Mouse (Mus musculus): ENCODE data around the gene Tradd. TPM values are rescaled to one million over a fixed set of nuclear protein-coding genes. Genes with fewer than 3 reads are reported as not detected.
A peak's percentile ranks its signal among the peaks of the same experiment; 100 is the strongest.

Gene Tradd
- total and polyA plus RNA-seq, 3 experiments = 12.5 to 30.0 (median 20.8) TPM

DNA sequence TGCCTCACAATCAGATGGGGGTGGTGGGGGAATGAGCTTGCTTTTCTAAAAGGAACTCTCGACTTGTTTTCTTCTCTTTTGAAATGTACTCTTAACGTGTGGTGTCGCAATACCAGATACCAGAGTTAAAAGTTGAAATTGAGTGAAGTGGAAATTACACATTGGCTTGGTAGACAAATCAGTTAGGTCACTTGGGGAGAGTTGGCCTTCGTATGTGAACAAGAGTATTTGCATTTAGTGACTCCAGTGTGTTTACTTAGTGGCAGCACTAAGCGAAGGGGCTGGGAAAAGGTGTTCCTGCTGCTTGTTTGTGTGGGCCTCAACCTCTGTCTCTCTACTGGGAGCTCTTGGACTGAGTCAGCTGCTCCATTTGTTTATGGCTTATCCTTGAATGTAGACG, 38.5 kb downstream of the Tradd start:
- Histone ChIP-seq H3K4me1 (ENCODE audit: insufficient read depth, low read depth, low read length) (peaks cover 35% of the 10 kb centered on the region), H3K9me3 (replicated peaks) (no peaks in the 10 kb centered on the region), H3K27me3 (ENCODE audit: insufficient read depth, low read length) (no peaks in the 10 kb centered on the region), H3K4me3 (ENCODE audit: low read depth, low read length) (peak overlapping the region; percentile 98), H3K36me3 (replicated peaks) (peaks cover 34% of the 10 kb centered on the region)
- ATAC-seq (ENCODE audit: extremely low read depth, insufficient number of reproducible peaks, low FRiP score, poor library complexity, severe bottlenecking) (no peak), DNase-seq (ENCODE audit: low spot score) (no peak)
- TF ChIP-seq GATA2 (IDR thresholded peaks at IDR 0.05; ENCODE audit: borderline replicate concordance, low read depth, low read length) (no peak), POLR2AphosphoS5 (IDR thresholded peaks at IDR 0.05; ENCODE audit: insufficient replicate concordance, low read depth, low read length) (no peak), GATA1 (IDR thresholded peaks at IDR 0.05; ENCODE audit: borderline replicate concordance, low read length) (no peak), TAL1 (conservative IDR thresholded peaks at IDR 0.05; ENCODE audit: low read depth, low read length) (no peak), CTCF (IDR thresholded peaks at IDR 0.05; ENCODE audit: low read depth, low read length) (no peak)

GRCm38 (mm10) chr8:105225272-105225593, 39.2 kb downstream of the Tradd start:
- Histone ChIP-seq H3K36me3 (replicated peaks) (peaks cover 29% of the 10 kb centered on the region), H3K4me1 (ENCODE audit: insufficient read depth, low read depth, low read length) (peaks cover 32% of the 10 kb centered on the region), H3K4me3 (ENCODE audit: low read depth, low read length) (peak overlapping the region; percentile 98), H3K27me3 (ENCODE audit: insufficient read depth, low read length) (no peaks in the 10 kb centered on the region), H3K9me3 (replicated peaks) (no peaks in the 10 kb centered on the region)
- DNase-seq (ENCODE audit: low spot score) = peak; percentile 12
- no peak for TF ChIP-seq TAL1 (conservative IDR thresholded peaks at IDR 0.05; ENCODE audit: low read depth, low read length)
- TF ChIP-seq CTCF (IDR thresholded peaks at IDR 0.05; ENCODE audit: low read depth, low read length) = no peak
- TF ChIP-seq GATA2 (IDR thresholded peaks at IDR 0.05; ENCODE audit: borderline replicate concordance, low read depth, low read length) = no peak
- TF ChIP-seq GATA1 (IDR thresholded peaks at IDR 0.05; ENCODE audit: borderline replicate concordance, low read length) = no peak
- no peak for TF ChIP-seq POLR2AphosphoS5 (IDR thresholded peaks at IDR 0.05; ENCODE audit: insufficient replicate concordance, low read depth, low read length)
- no peak for ATAC-seq (ENCODE audit: extremely low read depth, insufficient number of reproducible peaks, low FRiP score, poor library complexity, severe bottlenecking)

GRCm38 (mm10) chr8:105224413-105225271, 39.8 kb downstream of the Tradd start, which contains the start of gene D230025D16Rik:
Gene D230025D16Rik, plus strand, starts transcription at chr8:105225145.
- no peaks in the 10 kb centered on the region for H3K27me3 ChIP-seq (ENCODE audit: insufficient read depth, low read length)
- TF ChIP-seq CTCF (IDR thresholded peaks at IDR 0.05; ENCODE audit: low read depth, low read length) (no peak), GATA1 (IDR thresholded peaks at IDR 0.05; ENCODE audit: borderline replicate concordance, low read length) (no peak), TAL1 (conservative IDR thresholded peaks at IDR 0.05; ENCODE audit: low read depth, low read length) (no peak), POLR2AphosphoS5 (IDR thresholded peaks at IDR 0.05; ENCODE audit: insufficient replicate concordance, low read depth, low read length) (no peak), GATA2 (IDR thresholded peaks at IDR 0.05; ENCODE audit: borderline replicate concordance, low read depth, low read length) (no peak)
- peaks cover 23% of the 10 kb centered on the region for H3K36me3 ChIP-seq (replicated peaks)
- peak within 1 kb of the TSS; percentile 98 for H3K4me3 ChIP-seq (ENCODE audit: low read depth, low read length)
- H3K9me3 ChIP-seq (replicated peaks) = no peaks in the 10 kb centered on the region
- peak; percentile 80 for ATAC-seq (ENCODE audit: extremely low read depth, insufficient number of reproducible peaks, low FRiP score, poor library complexity, severe bottlenecking)
- DNase-seq (ENCODE audit: low spot score) = peak; percentile 77
- H3K4me1 ChIP-seq (ENCODE audit: insufficient read depth, low read depth, low read length) = peaks cover 31% of the 10 kb centered on the region

GRCm38 (mm10) chr8:105223850-105224249, 40.6 kb downstream of the Tradd start:
- Histone ChIP-seq H3K27me3 (ENCODE audit: insufficient read depth, low read length) (no peaks in the 10 kb centered on the region), H3K36me3 (replicated peaks) (peaks cover 16% of the 10 kb centered on the region), H3K9me3 (replicated peaks) (no peaks in the 10 kb centered on the region), H3K4me3 (ENCODE audit: low read depth, low read length) (no peak overlapping the region), H3K4me1 (ENCODE audit: insufficient read depth, low read depth, low read length) (peaks cover 29% of the 10 kb centered on the region)
- no peak for DNase-seq (ENCODE audit: low spot score)
- ATAC-seq (ENCODE audit: extremely low read depth, insufficient number of reproducible peaks, low FRiP score, poor library complexity, severe bottlenecking) = no peak
- TF ChIP-seq GATA2 (IDR thresholded peaks at IDR 0.05; ENCODE audit: borderline replicate concordance, low read depth, low read length) (no peak), CTCF (IDR thresholded peaks at IDR 0.05; ENCODE audit: low read depth, low read length) (no peak), TAL1 (conservative IDR thresholded peaks at IDR 0.05; ENCODE audit: low read depth, low read length) (no peak), GATA1 (IDR thresholded peaks at IDR 0.05; ENCODE audit: borderline replicate concordance, low read length) (no peak), POLR2AphosphoS5 (IDR thresholded peaks at IDR 0.05; ENCODE audit: insufficient replicate concordance, low read depth, low read length) (no peak)

DNA sequence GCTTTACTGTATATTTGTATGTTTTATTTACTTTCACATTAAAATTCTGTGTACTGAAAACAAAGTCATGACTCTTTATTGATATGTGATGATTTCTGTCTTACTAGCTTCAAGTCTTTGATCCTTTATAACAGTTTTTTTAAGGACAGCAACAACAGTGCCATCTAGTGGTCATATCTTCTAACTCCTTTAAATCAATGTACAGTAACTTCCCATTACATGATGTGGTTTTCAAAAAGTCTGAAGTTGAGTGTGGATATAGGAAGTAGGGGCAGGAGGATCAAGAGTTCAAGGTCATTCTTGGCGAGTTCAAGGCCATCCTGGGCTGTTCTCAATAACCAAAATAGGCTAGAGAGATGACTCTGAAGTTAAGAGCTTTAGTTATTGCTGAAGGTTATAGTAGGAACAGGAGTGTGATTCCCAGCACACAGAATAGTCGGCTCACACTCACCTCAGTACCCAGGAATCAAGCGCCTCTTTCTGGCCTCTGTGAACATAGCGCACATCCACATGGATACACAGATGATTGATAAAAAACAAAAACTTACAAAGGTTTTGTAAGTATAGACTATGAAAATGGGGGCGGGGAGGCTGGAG, 46.4 kb downstream of the Tradd start:
- Histone ChIP-seq H3K4me1 (ENCODE audit: insufficient read depth, low read depth, low read length) (no peaks in the 10 kb centered on the region), H3K9me3 (replicated peaks) (no peaks in the 10 kb centered on the region), H3K36me3 (replicated peaks) (peaks cover 29% of the 10 kb centered on the region), H3K4me3 (ENCODE audit: low read depth, low read length) (no peak overlapping the region), H3K27me3 (ENCODE audit: insufficient read depth, low read length) (no peaks in the 10 kb centered on the region)
- peak; percentile 14 for DNase-seq (ENCODE audit: low spot score)
- ATAC-seq (ENCODE audit: extremely low read depth, insufficient number of reproducible peaks, low FRiP score, poor library complexity, severe bottlenecking) = no peak; the same call in 1 of the 2 replicates
- TF ChIP-seq CTCF (IDR thresholded peaks at IDR 0.05; ENCODE audit: low read depth, low read length) (no peak), GATA2 (IDR thresholded peaks at IDR 0.05; ENCODE audit: borderline replicate concordance, low read depth, low read length) (no peak), TAL1 (conservative IDR thresholded peaks at IDR 0.05; ENCODE audit: low read depth, low read length) (no peak), POLR2AphosphoS5 (IDR thresholded peaks at IDR 0.05; ENCODE audit: insufficient replicate concordance, low read depth, low read length) (no peak), GATA1 (IDR thresholded peaks at IDR 0.05; ENCODE audit: borderline replicate concordance, low read length) (no peak)

DNA sequence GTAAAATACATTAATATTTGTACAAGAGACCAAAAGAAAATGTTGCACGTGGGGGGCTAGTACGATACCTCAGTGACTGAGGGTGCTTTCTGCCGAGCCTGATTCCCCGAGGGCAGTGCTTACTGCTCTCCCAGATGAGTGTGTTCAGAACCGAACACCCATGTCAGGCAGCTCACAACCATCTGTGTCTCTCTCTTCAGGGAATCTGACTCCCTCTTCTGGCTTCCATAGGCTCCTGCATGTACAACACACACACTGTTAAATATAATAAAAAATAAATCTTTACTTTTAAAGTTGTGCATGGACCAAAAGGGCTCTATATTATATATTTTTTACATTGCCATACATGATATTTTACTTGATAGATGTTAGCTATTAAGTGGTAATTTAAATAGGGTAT, 50.3 kb downstream of the Tradd start:
- Histone ChIP-seq H3K36me3 (replicated peaks) (peaks cover 47% of the 10 kb centered on the region), H3K4me1 (ENCODE audit: insufficient read depth, low read depth, low read length) (no peaks in the 10 kb centered on the region; the same call in 1 of the 2 replicates), H3K4me3 (ENCODE audit: low read depth, low read length) (no peak overlapping the region), H3K27me3 (ENCODE audit: insufficient read depth, low read length) (no peaks in the 10 kb centered on the region), H3K9me3 (replicated peaks) (no peaks in the 10 kb centered on the region)
- ATAC-seq (ENCODE audit: extremely low read depth, insufficient number of reproducible peaks, low FRiP score, poor library complexity, severe bottlenecking) = no peak
- TF ChIP-seq POLR2AphosphoS5 (IDR thresholded peaks at IDR 0.05; ENCODE audit: insufficient replicate concordance, low read depth, low read length) (no peak), GATA2 (IDR thresholded peaks at IDR 0.05; ENCODE audit: borderline replicate concordance, low read depth, low read length) (no peak)
- DNase-seq (ENCODE audit: low spot score) = no peak

Data from G1E (cell line).